Mouse (Mus musculus): Measurements from ENCODE around the gene Zfp526. TPM values are rescaled to one million over a fixed set of nuclear protein-coding genes. Genes with fewer than 3 reads are reported as not detected.

The Zfp526 gene
- polyA plus RNA-seq, 1 experiment from 2014 or later: 3.6 TPM

- H3K36me3 ChIP-seq: 0 out of 2 replicates have a peak, but pooled peaks cover 3% of the 10 kb centered on the region
- ATAC-seq (ENCODE audit: borderline replicate concordance, extremely low read depth, low FRiP score, low TSS enrichment): no peak
- no peaks in the 10 kb centered on the region for H3K27me3 ChIP-seq
- 61% methylated on average over 3 of the region's 3 CpGs for WGBS
- H3K4me3 ChIP-seq: no peak overlapping the region
- H3K9ac ChIP-seq: no peak overlapping the region
- no peak overlapping the region for H3K4me2 ChIP-seq
- H3K27ac ChIP-seq: no peak overlapping the region
- peaks cover 3% of the 10 kb centered on the region for H3K4me1 ChIP-seq
- H3K9me3 ChIP-seq: no peaks in the 10 kb centered on the region
Measured at GRCm38 (mm10) chr7:25213099-25213498, 8.1 kb upstream of the Zfp526 start.

- no peak overlapping the region for H3K4me2 ChIP-seq
- 0 out of 2 replicates have a peak, but pooled peaks cover 3% of the 10 kb centered on the region for H3K27me3 ChIP-seq
- H3K4me1 ChIP-seq: peaks cover 13% of the 10 kb centered on the region
- no peak overlapping the region for H3K4me3 ChIP-seq
- no peak for ATAC-seq (ENCODE audit: borderline replicate concordance, extremely low read depth, low FRiP score, low TSS enrichment)
- H3K27ac ChIP-seq: no peak overlapping the region
- H3K9ac ChIP-seq: no peak overlapping the region
- 0 out of 2 replicates have a peak, but pooled peaks cover 3% of the 10 kb centered on the region for H3K36me3 ChIP-seq
- H3K9me3 ChIP-seq: no peaks in the 10 kb centered on the region
- WGBS: 85% methylated on average over 2 of the region's 2 CpGs
Measured at GRCm38 (mm10) chr7:25214172-25214571, 7.1 kb upstream of the Zfp526 start.

DNA sequence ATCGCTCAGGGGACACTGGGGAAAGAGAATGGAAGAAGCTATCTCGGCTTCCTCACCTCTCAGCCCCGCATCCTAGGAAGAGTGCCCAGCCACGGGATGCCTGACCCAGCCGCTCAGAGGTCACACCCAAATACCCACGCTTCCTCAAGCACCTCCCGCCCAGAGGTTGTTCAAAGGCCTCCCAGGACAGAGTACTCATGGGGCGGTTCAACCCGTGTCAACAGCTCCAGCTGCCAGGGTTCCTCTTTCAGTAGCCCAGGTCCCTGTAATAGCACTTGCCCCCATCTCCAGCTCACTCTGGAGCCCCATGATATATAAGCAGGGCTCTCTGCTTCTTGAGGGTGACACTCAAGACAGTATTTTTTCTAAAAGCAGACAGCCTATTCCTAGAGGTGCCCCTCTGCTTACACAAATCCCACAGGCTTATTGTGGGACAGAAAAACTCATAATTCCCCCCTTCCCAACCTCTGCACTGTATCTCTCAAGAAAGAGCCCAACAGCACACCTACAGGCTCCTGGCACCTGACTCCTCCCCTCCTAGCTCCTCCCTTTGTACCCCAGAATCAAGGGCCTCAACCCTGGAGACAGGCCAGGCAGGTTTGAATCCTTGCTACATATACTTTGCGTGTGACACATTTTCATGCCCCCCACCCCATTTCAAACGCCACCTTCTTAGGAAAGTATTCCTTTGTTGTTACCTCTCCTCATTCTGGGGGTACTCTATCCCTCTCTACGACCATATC is 3.4 kb upstream of the Zfp526 start:
- Histone ChIP-seq H3K4me3 (0 out of 2 replicates have a peak overlapping the region, but pooled peaks have one; percentile 85), H3K9ac (no peak overlapping the region), H3K9me3 (no peaks in the 10 kb centered on the region), H3K27me3 (0 out of 2 replicates have a peak, but pooled peaks cover 3% of the 10 kb centered on the region), H3K27ac (no peak overlapping the region), H3K4me1 (peaks cover 37% of the 10 kb centered on the region), H3K36me3 (no peaks in the 10 kb centered on the region), H3K4me2 (peak overlapping the region; percentile 86)
- no peak for ATAC-seq (ENCODE audit: borderline replicate concordance, extremely low read depth, low FRiP score, low TSS enrichment)
- 56% methylated on average over 12 of the region's 12 CpGs for WGBS

DNA sequence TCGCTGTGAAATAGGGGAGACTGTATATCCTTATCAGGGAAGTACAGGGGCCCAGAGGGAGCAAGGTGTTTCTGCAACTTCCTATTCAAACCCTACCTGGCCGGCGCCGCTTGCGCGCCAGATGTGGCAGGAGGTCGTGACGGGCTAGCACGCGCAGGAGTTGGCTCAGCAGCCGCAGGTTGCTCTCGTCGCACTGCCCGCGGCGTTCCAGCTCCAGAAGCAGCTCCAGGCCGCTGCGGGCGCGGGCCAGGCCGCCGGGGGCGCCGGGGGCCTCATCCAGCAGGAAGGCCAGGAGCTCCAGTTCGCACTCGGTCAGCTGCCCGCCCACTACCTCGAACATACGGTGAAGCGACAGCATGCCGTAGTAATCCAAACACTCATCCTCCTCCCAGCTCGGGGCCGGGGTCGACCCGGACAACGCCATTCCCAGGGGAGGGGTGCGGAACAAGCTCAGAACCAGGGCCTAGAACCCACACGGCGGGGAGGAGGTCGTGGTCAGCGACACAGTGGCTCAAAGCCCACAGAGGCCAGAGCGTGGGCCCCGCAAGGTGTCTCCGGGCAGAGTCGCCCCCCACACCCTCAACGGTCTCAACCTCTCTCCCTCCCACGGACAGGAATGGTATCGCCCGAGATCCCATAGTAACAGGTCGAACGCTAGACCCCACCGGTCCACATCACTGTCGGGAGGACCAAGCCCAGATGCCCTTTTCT is 2.4 kb upstream of the Zfp526 start:
- H3K27ac ChIP-seq: peak overlapping the region; percentile 77
- H3K4me1 ChIP-seq: peaks cover 39% of the 10 kb centered on the region
- H3K27me3 ChIP-seq: 0 out of 2 replicates have a peak, but pooled peaks cover 3% of the 10 kb centered on the region
- no peaks in the 10 kb centered on the region for H3K36me3 ChIP-seq
- H3K4me3 ChIP-seq: peak overlapping the region; percentile 85
- 1% methylated on average over 53 of the region's 53 CpGs for WGBS
- H3K9ac ChIP-seq: peak overlapping the region; percentile 69
- H3K9me3 ChIP-seq: no peaks in the 10 kb centered on the region
- ATAC-seq (ENCODE audit: borderline replicate concordance, extremely low read depth, low FRiP score, low TSS enrichment): 0 out of 2 replicates have a peak, but pooled peaks have one; percentile 6
- H3K4me2 ChIP-seq: peak overlapping the region; percentile 86

DNA sequence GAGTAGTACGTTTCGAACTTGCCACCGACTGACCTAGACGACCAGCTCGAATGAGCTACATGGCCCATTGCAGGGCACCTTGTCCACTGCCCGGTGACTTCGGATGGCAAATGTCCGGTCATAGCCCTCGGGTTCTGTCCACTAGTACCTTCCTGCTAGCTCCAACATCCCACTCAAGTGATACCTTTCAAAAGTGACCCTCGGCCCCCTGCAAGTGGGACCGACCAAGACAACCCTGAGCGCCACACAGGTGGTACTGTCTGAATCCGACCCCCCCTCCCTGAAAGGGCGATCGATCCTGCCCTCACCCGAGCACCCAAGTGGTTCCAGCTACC is 1.8 kb upstream of the Zfp526 start:
- 0 out of 2 replicates have a peak, but pooled peaks cover 3% of the 10 kb centered on the region for H3K27me3 ChIP-seq
- peaks cover 39% of the 10 kb centered on the region for H3K4me1 ChIP-seq
- ATAC-seq (ENCODE audit: borderline replicate concordance, extremely low read depth, low FRiP score, low TSS enrichment): no peak; the same call in 1 of the 2 replicates
- H3K4me2 ChIP-seq: peak overlapping the region; percentile 86
- H3K9me3 ChIP-seq: no peaks in the 10 kb centered on the region
- peak overlapping the region; percentile 69 for H3K9ac ChIP-seq
- 0 out of 2 replicates have a peak, but pooled peaks cover 5% of the 10 kb centered on the region for H3K36me3 ChIP-seq
- H3K27ac ChIP-seq: peak overlapping the region; percentile 77
- WGBS: under 1% methylated on average over 16 of the region's 16 CpGs
- H3K4me3 ChIP-seq: peak overlapping the region; percentile 85

- peaks cover 39% of the 10 kb centered on the region for H3K4me1 ChIP-seq
- H3K27ac ChIP-seq: peak overlapping the region; percentile 95
- peaks cover 7% of the 10 kb centered on the region; the same call in 1 of the 2 replicates for H3K36me3 ChIP-seq
- H3K4me3 ChIP-seq: peak overlapping the region; percentile 85
- 0 out of 2 replicates have a peak, but pooled peaks cover 3% of the 10 kb centered on the region for H3K27me3 ChIP-seq
- 3% methylated on average over 31 of the region's 31 CpGs for WGBS
- no peaks in the 10 kb centered on the region for H3K9me3 ChIP-seq
- peak; percentile 75 for ATAC-seq (ENCODE audit: borderline replicate concordance, extremely low read depth, low FRiP score, low TSS enrichment)
- peak overlapping the region; percentile 86 for H3K9ac ChIP-seq
- peak overlapping the region; percentile 86 for H3K4me2 ChIP-seq
Measured at GRCm38 (mm10) chr7:25219756-25220456, 1.3 kb upstream of the Zfp526 start.

- 0 out of 2 replicates have a peak, but pooled peaks cover 3% of the 10 kb centered on the region for H3K27me3 ChIP-seq
- H3K36me3 ChIP-seq: peaks cover 14% of the 10 kb centered on the region
- H3K9ac ChIP-seq: peak within 1 kb of the TSS; percentile 86
- peak within 1 kb of the TSS; percentile 86 for H3K4me2 ChIP-seq
- peaks cover 39% of the 10 kb centered on the region for H3K4me1 ChIP-seq
- peak within 1 kb of the TSS; percentile 95 for H3K27ac ChIP-seq
- ATAC-seq (ENCODE audit: borderline replicate concordance, extremely low read depth, low FRiP score, low TSS enrichment): no peak
- peak within 1 kb of the TSS; percentile 85 for H3K4me3 ChIP-seq
- no peaks in the 10 kb centered on the region for H3K9me3 ChIP-seq
- WGBS: 3% methylated on average over 20 of the region's 20 CpGs
Measured at GRCm38 (mm10) chr7:25220457-25221101, 646 bp upstream of the Zfp526 start, which contains the start of gene Dedd2. Dedd2 (minus strand) TSS chr7:25220615.

DNA sequence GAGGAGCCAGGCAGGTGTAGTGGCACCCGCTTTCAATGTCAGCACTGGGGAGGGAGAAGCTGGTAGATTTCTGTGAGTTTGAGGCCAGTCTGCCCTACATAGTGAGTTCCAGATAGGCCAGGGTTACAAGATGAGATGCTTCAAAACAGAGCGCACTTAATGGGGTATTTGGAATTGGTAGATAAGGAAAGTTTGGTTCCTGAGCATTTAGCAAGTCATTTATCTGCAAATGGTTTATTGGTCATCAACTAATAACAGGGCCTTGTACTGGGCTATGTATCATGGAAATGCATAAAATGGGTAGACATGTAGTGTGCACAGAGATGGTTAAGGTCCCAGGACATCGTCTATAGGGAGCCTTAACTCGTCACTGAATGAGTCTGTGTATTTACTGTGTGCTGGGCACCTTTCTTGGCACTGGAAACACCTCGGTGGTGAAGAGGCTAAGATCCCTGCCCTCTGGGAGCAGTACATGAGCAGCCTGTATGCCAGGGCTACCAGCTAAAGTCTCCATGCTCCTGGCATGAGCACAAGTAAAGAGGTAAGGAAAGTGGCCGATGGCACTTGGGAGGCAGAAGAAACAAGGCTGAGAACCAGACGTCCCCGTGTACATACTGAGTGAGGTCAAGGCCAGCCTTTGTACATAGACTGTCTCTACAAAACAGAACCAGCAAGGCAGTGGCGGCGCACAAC is 1.2 kb downstream of the Zfp526 start:
- ATAC-seq (ENCODE audit: borderline replicate concordance, extremely low read depth, low FRiP score, low TSS enrichment): no peak
- 67% methylated on average over 10 of the region's 10 CpGs for WGBS
- peaks cover 39% of the 10 kb centered on the region for H3K4me1 ChIP-seq
- 0 out of 2 replicates have a peak, but pooled peaks cover 3% of the 10 kb centered on the region for H3K27me3 ChIP-seq
- peak overlapping the region; percentile 95; the same call in 1 of the 2 replicates for H3K27ac ChIP-seq
- H3K9ac ChIP-seq: peak overlapping the region; percentile 86
- peak overlapping the region; percentile 86 for H3K4me2 ChIP-seq
- H3K4me3 ChIP-seq: peak overlapping the region; percentile 85
- peaks cover 32% of the 10 kb centered on the region for H3K36me3 ChIP-seq
- H3K9me3 ChIP-seq: no peaks in the 10 kb centered on the region

- WGBS: 78% methylated on average over 1 of the region's 1 CpGs
- Histone ChIP-seq H3K36me3 (peaks cover 85% of the 10 kb centered on the region), H3K4me2 (no peak overlapping the region), H3K9ac (no peak overlapping the region), H3K27ac (no peak overlapping the region), H3K4me3 (no peak overlapping the region), H3K9me3 (no peaks in the 10 kb centered on the region), H3K27me3 (no peaks in the 10 kb centered on the region), H3K4me1 (peaks cover 3% of the 10 kb centered on the region)
- no peak for ATAC-seq (ENCODE audit: borderline replicate concordance, extremely low read depth, low FRiP score, low TSS enrichment)
Measured at GRCm38 (mm10) chr7:25227523-25228300, 6.5 kb downstream of the Zfp526 start.

GRCm38 (mm10) chr7:25230690-25231285 is 9.6 kb downstream of the Zfp526 start:
- peaks cover 3% of the 10 kb centered on the region; the same call in 1 of the 2 replicates for H3K4me1 ChIP-seq
- no peak overlapping the region for H3K4me2 ChIP-seq
- ATAC-seq (ENCODE audit: borderline replicate concordance, extremely low read depth, low FRiP score, low TSS enrichment): no peak
- H3K27ac ChIP-seq: no peak overlapping the region
- H3K9me3 ChIP-seq: no peaks in the 10 kb centered on the region
- WGBS: 82% methylated on average over 9 of the region's 9 CpGs
- H3K36me3 ChIP-seq: peaks cover 87% of the 10 kb centered on the region
- H3K9ac ChIP-seq: no peak overlapping the region
- no peaks in the 10 kb centered on the region for H3K27me3 ChIP-seq
- no peak overlapping the region for H3K4me3 ChIP-seq

All from lung, embryonic 15.5 days (tissue).